Mouse (Mus musculus): ENCODE results near the gene Nadk.
"Not testable (repeated sequence)": the region's sequence is repeated elsewhere in the genome, so short reads cannot be mapped to it uniquely, and the experiment has no call there.

Nadk gene

GRCm38 (mm10) chr4:155568632-155569370 lies 6.6 kb downstream of the Nadk start:
- in situ Hi-C loops (cut with MboI, MseI), result no loop called here

- in situ Hi-C loops (cut with MboI, MseI), result no loop called here
Observed at GRCm38 (mm10) chr4:155569818-155570217, 7.6 kb downstream of the Nadk start.

- in situ Hi-C loops (cut with MboI, MseI), result not testable (repeated sequence)
Observed at GRCm38 (mm10) chr4:155570315-155570714, 8.1 kb downstream of the Nadk start.

- in situ Hi-C loops (cut with MboI, MseI), result no loop called here
Observed at GRCm38 (mm10) chr4:155571442-155571841, 9.3 kb downstream of the Nadk start.

GRCm38 (mm10) chr4:155573155-155573554 lies 11.0 kb downstream of the Nadk start:
- in situ Hi-C loops (cut with MboI, MseI), result no loop called here

GRCm38 (mm10) chr4:155573876-155574275 lies 11.7 kb downstream of the Nadk start:
- in situ Hi-C loops (cut with MboI, MseI), result no loop called here

GRCm38 (mm10) chr4:155574931-155575330 lies 12.8 kb downstream of the Nadk start:
- in situ Hi-C loops (cut with MboI, MseI), result loop anchor here (5.0 kb wide), 1 partner anchor 93 kb away; no protein-coding TSS in a partner anchor

- in situ Hi-C loops (cut with MboI, MseI), result loop anchor here (5.0 kb wide), 1 partner anchor 93 kb away; no protein-coding TSS in a partner anchor
Observed at GRCm38 (mm10) chr4:155575521-155575920, 13.3 kb downstream of the Nadk start.

GRCm38 (mm10) chr4:155577132-155577531 lies 15.0 kb downstream of the Nadk start:
- in situ Hi-C loops (cut with MboI, MseI), result loop anchor here (5.0 kb wide), 1 partner anchor 95 kb away; no protein-coding TSS in a partner anchor

- in situ Hi-C loops (cut with MboI, MseI), result loop anchor here (5.0 kb wide), 1 partner anchor 95 kb away; no protein-coding TSS in a partner anchor
Observed at GRCm38 (mm10) chr4:155577741-155578140, 15.6 kb downstream of the Nadk start.

- in situ Hi-C loops (cut with MboI, MseI), result loop anchor here (5.0 kb wide), 1 partner anchor 96 kb away; no protein-coding TSS in a partner anchor
Observed at GRCm38 (mm10) chr4:155578336-155579125, 16.4 kb downstream of the Nadk start.

- in situ Hi-C loops (cut with MboI, MseI), result no loop called here
Observed at GRCm38 (mm10) chr4:155580420-155580819, 18.2 kb downstream of the Nadk start.

- in situ Hi-C loops (cut with MboI, MseI), result no loop called here
Observed at GRCm38 (mm10) chr4:155582279-155582905, 20.2 kb downstream of the Nadk start.

- in situ Hi-C loops (cut with MboI, MseI), result no loop called here
Observed at GRCm38 (mm10) chr4:155589356-155589755, 27.2 kb downstream of the Nadk start.

GRCm38 (mm10) chr4:155591012-155591719 lies 29.0 kb downstream of the Nadk start:
- in situ Hi-C loops (cut with MboI, MseI), result no loop called here

- in situ Hi-C loops (cut with MboI, MseI), result no loop called here
Observed at GRCm38 (mm10) chr4:155593780-155594179, 31.6 kb downstream of the Nadk start.

GRCm38 (mm10) chr4:155595777-155596176 lies 33.6 kb downstream of the Nadk start:
- in situ Hi-C loops (cut with MboI, MseI), result no loop called here

GRCm38 (mm10) chr4:155596606-155597005 lies 34.4 kb downstream of the Nadk start:
- in situ Hi-C loops (cut with MboI, MseI), result no loop called here

- in situ Hi-C loops (cut with MboI, MseI), result no loop called here
Observed at GRCm38 (mm10) chr4:155598536-155598935, 36.4 kb downstream of the Nadk start.

GRCm38 (mm10) chr4:155599901-155600825 lies 38.0 kb downstream of the Nadk start:
- in situ Hi-C loops (cut with MboI, MseI), result loop anchor here (10.0 kb wide), 1 partner anchor 1445 kb away; no protein-coding TSS in a partner anchor
